ENCODE assay signal across 12 mouse cellular contexts in the genomic region with DNA sequence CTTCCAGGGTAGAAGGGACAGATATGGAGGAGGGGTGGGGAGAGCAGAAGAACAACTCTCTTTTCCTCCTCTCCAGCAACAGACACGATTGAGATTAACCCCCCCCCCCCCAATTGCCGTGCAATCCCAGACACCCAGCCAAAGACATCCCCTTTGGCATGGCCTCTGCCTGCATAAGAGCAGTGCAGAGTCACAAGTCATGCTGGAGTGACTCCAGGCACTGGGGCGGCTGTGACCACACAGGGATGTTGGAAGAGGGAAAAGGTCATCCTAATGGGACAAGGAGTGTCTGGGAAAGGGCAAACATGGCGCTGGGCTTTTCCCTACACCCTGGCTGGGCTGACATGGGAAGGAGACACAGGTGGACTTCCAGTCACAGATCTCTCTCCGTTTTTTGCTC. TPM values are rescaled to one million over a fixed set of nuclear protein-coding genes. Genes with fewer than 3 reads are reported as not detected.
DNase-seq lines count a peak whose midpoint lies in the region; ATAC-seq and TF ChIP-seq lines count a peak whose summit lies in the region.
"Had no signal": no experiment of that assay in that cellular context is flagged by ENCODE, and none has a peak within 500 bp of the region (broad histone marks: within the 10 kb centered on the region; RNA-seq: fewer than 3 reads in every experiment).

No protein-coding gene starts in this region.

- peak; percentile 47 for DNase-seq in liver, postnatal 0 days
- no peak for DNase-seq in liver
- peak; percentile 34 for DNase-seq in fat pad, adult 2 months (ENCODE audit: extremely low read depth, low read depth, low spot score)
- DNase-seq in heart, postnatal 0 days (ENCODE audit: low spot score) = peak; percentile 51
- peak; percentile 53 for DNase-seq in lung, postnatal 14 days
- DNase-seq in spleen, adult 12 weeks (ENCODE audit: low spot score) = no peak
- DNase-seq in left cerebral cortex, adult 18-20 months (ENCODE audit: low spot score in 2 of 2) = no peak

- no peak for TF ChIP-seq EP300 in liver, postnatal 0 days (IDR thresholded peaks at IDR 0.05; ENCODE audit: low read depth)
- no peak for TF ChIP-seq EP300 in heart, postnatal 0 days (IDR thresholded peaks at IDR 0.05; ENCODE audit: low read depth)

- no peak for TF ChIP-seq CTCF in liver, postnatal 0 days (IDR thresholded peaks at IDR 0.05; ENCODE audit: low read depth)
- TF ChIP-seq CTCF in heart, postnatal 0 days (IDR thresholded peaks at IDR 0.05; ENCODE audit: low read depth) = no peak

- peaks cover 21% of the 10 kb centered on the region for H3K4me1 ChIP-seq in liver, postnatal 0 days (ENCODE audit: insufficient read depth)
- peaks cover 3% of the 10 kb centered on the region for H3K4me1 ChIP-seq in heart, postnatal 0 days (ENCODE audit: control insufficient read depth, insufficient read depth)
- H3K4me1 ChIP-seq: midbrain, embryonic 12.5 days had no signal

- H3K9ac ChIP-seq in liver, postnatal 0 days (replicated peaks) = no peak overlapping the region
- no peak overlapping the region for H3K9ac ChIP-seq in heart, postnatal 0 days (replicated peaks; ENCODE audit: low read depth, low read length)
- H3K9ac ChIP-seq: limb, embryonic 15.5 days; midbrain, embryonic 12.5 days had no signal

- no peak overlapping the region for H3K4me2 ChIP-seq in liver, postnatal 0 days (ENCODE audit: low read depth, low read length)
- H3K4me2 ChIP-seq in heart, postnatal 0 days (ENCODE audit: low read depth, low read length) = no peak overlapping the region
- H3K4me2 ChIP-seq: limb, embryonic 15.5 days; midbrain, embryonic 12.5 days had no signal

- no peaks in the 10 kb centered on the region for H3K9me3 ChIP-seq in liver, postnatal 0 days (ENCODE audit: low read length)
- no peaks in the 10 kb centered on the region for H3K9me3 ChIP-seq in heart, postnatal 0 days (replicated peaks; ENCODE audit: control insufficient read depth, low read length)
- H3K9me3 ChIP-seq: limb, embryonic 15.5 days; midbrain, embryonic 12.5 days had no signal

- WGBS in liver, postnatal 0 days (ENCODE audit: insufficient replicate concordance) = 73% methylated on average over 5 of the region's 5 CpGs
- 52% methylated on average over 4 of the region's 5 CpGs for WGBS in heart, postnatal 0 days

- H3K27me3 ChIP-seq in liver, postnatal 0 days (ENCODE audit: insufficient read depth, low read length) = no peaks in the 10 kb centered on the region
- no peaks in the 10 kb centered on the region for H3K27me3 ChIP-seq in heart, postnatal 0 days (ENCODE audit: control insufficient read depth, insufficient read depth, low read length)
- H3K27me3 ChIP-seq: limb, embryonic 15.5 days; midbrain, embryonic 12.5 days had no signal

- no peak overlapping the region for H3K27ac ChIP-seq in liver, postnatal 0 days (ENCODE audit: low read depth)
- peak overlapping the region; percentile 53 for H3K27ac ChIP-seq in heart, postnatal 0 days (ENCODE audit: low read depth)
- H3K27ac ChIP-seq: layer of hippocampus, adult 2 months; limb, embryonic 15.5 days; midbrain, embryonic 12.5 days had no signal

- no peak overlapping the region for H3K4me3 ChIP-seq in liver, postnatal 0 days (ENCODE audit: low read depth, low read length)
- H3K4me3 ChIP-seq in heart, postnatal 0 days (ENCODE audit: low read depth, low read length) = no peak overlapping the region
- H3K4me3 ChIP-seq: layer of hippocampus, adult 2 months; limb, embryonic 15.5 days; midbrain, embryonic 12.5 days had no signal

- ATAC-seq in liver, postnatal 0 days = peak; percentile 33
- peak; percentile 81 for ATAC-seq in heart, postnatal 0 days (ENCODE audit: insufficient read depth, low read depth)

- H3K36me3 ChIP-seq in liver, postnatal 0 days (replicated peaks; ENCODE audit: insufficient read depth, low read length) = no peaks in the 10 kb centered on the region
- no peaks in the 10 kb centered on the region for H3K36me3 ChIP-seq in heart, postnatal 0 days (replicated peaks; ENCODE audit: control insufficient read depth, insufficient read depth, low read length)
- H3K36me3 ChIP-seq: limb, embryonic 15.5 days; midbrain, embryonic 12.5 days had no signal

RNA-seq across cellular contexts. Expression of a gene that starts 24.0 kb away (rescaled TPM):
- polyA plus RNA-seq in liver, postnatal 0 days (2015; fragmentation: Nextera tagmentation; extraction: Ambion mirVana) = 4.3 and 4.8 TPM in 2 replicates
- total RNA-seq in heart, postnatal 0 days (2014; rRNA removed; ENCODE audit: low replicate concordance) = 5.4 and 21.1 TPM in 2 replicates
- 8.0 and 8.4 TPM in 2 replicates for polyA plus RNA-seq in heart, postnatal 0 days (2015; fragmentation: Nextera tagmentation; extraction: Ambion mirVana)
- total RNA-seq in left cerebral cortex, adult 18-20 months (2021) = 10 to 100 TPM; 75.2 to 78.2 TPM

RNA-seq across cellular contexts. Expression of a gene that starts 41.8 kb away (rescaled TPM):
- polyA plus RNA-seq in liver, postnatal 0 days (2015; fragmentation: Nextera tagmentation; extraction: Ambion mirVana) = 0.42 TPM in 1 of 2 replicates, not detected in the other
- not detected in 2 replicates for total RNA-seq in heart, postnatal 0 days (2014; rRNA removed; ENCODE audit: low replicate concordance)
- 1.00 and 2.7 TPM in 2 replicates for polyA plus RNA-seq in heart, postnatal 0 days (2015; fragmentation: Nextera tagmentation; extraction: Ambion mirVana)
- total RNA-seq in left cerebral cortex, adult 18-20 months (2021) = 10 to 100 TPM; 31.6 to 40.1 TPM
- total RNA-seq: ES-E14 had no signal
- polyA plus RNA-seq: heart, embryonic 16.5 days had no signal

Comparison
In these comparisons a context has a peak if more than half of its experiments do, and no peak if none do; other contexts are left out.
1. DNase-seq: peak in liver, postnatal 0 days (single experiment), fat pad, adult 2 months (single experiment), heart, postnatal 0 days (single experiment) and lung, postnatal 14 days (single experiment); none in liver (single experiment), spleen, adult 12 weeks (single experiment) and left cerebral cortex, adult 18-20 months (0 of 2).
2. RNA of a gene that starts 41.8 kb away (total RNA-seq): 31.6 to 40.1 TPM in left cerebral cortex, adult 18-20 months; not detected in heart, postnatal 0 days; every median in the first group is over 10 times any median in the second.